Mouse (Mus musculus) T-cell, adult 2 months (primary cell): ENCODE results near the gene Cfap298.

Source experiments
- DNase-seq: peaks from one replicate; pipeline ENCODE4 v3.0.0; 2022; ENCODE audit warnings: low spot score

Cfap298 gene

DNA sequence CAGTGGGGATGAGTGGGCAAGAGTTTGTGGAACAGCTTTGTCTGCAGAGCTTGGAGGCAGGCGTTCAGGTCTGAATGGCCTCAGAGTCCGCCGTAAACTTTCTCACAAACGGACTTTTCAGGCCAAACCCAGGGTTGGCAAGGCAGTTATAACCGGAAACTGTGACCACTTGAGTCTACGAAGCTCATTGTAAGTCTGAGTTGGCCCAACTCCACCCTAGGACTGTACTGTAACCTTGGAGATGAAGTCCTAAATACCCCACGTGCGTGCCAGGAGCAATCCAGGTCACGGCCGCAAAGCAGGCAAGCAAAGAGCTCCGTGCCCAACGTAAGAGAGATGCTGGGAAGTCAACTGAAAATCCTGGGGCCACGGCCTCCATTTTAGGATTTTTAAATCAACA lies 23.1 kb downstream of the Cfap298 start:
- DNase-seq: no peak

DNA sequence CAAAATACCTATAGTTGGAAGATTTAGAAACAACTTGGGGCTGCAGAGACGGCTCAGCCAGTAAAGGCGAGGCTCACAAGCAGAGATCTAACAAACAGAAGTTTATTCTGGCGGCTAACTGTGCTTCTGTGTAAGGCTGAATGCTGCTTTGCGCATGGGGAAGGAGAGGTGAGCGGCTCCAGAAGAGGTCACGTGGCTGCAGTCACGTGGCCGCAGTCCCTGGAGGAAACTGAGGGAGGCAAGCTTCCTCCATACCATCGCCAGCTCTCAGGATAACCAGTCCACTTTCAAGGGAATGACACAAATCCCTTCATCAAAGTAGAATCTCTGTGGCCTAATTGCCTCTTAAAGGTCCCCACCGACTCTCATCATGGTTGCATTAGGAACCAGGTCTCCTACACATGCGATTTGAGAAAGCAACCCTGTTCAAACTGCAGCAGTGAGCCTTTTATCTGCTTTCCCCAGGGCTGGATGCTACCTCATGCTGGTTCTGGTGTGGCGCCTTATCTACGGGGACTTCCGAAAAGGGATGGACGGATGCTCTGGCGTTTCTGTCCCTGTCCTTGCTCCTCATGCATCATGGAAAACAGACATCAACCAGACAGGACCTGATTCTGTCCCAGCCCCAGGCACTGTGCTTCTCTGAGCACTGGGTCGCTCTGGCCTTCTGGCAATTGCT lies 23.9 kb downstream of the Cfap298 start:
- DNase-seq: no peak

DNA sequence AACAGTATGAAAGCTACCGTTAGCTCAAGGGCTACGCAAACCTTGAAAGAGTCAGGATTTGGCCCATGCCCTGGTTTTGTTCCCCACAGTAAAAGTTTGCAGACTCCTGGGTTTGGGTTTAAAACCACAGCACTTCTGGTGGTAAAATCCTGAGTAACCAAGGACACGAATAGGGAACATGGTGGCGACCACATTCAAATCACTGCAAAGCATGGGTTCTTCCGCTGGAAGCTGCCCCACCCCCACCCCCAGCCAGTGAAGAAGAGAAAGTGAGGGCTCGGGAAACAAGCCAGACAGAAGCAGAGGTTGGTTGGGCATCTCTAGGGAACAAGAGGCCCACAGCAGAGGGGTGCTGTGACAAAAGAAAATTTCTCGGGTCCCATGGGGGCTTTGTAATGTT lies 27.7 kb downstream of the Cfap298 start:
- no peak for DNase-seq

DNA sequence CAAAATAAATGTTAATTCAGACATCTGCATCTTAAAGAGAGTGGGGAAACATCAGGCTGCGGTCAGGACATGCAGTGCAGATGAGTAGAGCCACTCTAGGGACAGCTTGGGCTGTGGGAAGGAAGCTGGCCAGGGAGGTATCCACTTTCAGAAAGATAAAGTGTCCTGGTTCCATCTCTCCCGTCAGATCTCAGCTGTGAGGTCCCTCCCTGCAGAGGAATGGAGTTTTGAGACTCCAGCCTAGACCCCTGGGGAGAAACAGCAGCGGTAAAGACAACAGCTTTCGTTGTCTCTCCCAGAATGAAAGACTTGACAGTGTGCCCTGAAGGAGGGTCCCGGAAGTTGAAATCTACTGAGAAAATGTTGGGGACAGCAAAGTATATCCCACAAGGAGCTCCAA lies 31.6 kb downstream of the Cfap298 start:
- DNase-seq: no peak

DNA sequence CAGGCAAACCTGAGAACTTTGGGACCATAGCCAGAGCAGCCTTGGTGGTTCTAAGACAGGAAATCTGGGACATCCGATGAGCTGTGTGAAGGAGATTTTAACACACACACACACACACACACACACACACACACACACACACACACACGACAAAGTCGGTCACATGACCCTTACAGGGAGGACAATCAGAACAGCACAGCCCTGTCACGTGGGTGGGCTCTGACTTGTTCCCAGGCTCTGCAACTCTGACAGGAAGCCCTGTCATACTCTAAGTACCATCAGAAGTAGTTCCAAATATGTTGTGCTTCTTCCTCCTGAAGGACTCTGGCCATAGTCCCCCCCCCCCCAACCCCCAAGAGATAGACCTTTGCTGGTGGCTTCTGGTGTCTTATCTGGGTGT lies 33.5 kb downstream of the Cfap298 start:
- DNase-seq: no peak

DNA sequence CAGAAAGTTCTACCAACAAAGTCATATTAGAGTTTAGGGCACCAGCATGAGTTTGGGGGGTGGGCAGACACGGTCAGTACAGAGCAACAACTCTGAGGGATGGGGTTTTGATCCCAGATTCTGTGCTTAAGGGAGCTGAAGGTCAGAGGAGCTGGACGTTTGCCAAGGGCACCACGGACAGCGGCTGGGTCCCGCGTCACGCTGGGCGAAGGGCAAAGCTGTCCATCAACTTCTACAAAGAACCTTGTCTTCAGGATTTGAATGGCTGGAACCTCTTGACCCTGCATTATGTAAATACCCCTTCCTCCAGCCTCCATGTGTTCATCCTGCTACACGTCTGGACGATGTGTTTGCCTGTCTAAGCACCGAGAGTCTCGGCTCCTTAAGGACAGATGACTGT lies 35.4 kb downstream of the Cfap298 start:
- DNase-seq: no peak

DNA sequence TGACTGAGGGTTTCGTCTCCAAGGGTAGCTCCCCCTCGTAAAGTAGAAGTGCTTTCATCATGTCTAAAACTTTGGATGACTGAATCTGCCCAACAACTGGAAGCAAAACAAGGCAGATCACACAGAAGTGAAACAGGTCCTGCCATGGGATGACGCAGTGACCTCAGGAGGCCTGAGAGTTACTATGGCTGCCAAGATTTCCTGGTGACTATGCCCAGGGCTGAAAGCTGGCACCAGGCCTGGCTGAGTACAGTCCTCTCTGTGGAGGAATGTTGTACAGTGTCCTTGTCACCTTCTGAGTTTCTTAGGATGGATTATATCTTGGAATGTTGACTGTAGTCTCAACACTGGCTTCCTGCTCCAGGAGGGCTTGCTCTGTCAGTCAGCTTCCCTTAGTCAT lies 37.3 kb downstream of the Cfap298 start:
- no peak for DNase-seq

DNA sequence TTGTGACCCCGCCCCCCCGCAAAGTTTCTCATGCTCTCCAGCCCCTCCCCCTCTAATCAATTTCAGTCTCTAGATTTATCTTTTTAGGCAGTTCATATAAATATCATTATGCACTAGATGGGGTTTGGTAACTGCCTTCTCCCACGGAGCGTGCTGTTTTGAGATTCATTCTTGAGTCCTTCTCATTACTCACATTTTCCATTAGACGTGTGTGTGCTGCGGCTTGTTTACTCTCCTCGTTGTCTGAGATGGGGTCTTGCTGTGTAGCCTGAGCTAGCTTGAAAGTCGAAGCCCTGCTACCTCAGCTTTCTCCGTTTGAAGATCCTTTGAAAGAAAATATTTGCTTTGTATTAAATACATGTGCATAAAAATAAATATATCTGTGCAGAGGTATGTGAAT lies 41.1 kb downstream of the Cfap298 start:
- DNase-seq: no peak

DNA sequence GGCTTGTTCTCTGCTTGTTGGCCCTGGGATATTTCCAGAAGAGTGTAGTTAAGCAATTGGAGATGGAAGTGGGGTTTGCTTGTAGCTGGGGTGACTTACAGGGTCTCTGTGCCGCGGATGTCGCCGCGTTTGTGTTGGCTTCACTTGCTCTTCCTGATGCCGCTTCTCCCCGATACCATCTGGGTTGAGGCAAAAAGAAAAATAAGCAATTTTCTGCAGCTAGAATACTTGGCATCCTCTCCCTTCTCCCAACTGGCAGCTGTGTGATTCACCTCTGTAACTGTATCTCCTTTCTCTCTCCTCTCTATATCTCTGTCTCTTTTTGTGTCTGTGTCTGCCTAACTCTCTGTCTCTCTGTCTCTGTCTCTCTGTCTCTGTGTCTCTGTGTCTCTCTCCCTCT lies 41.9 kb downstream of the Cfap298 start:
- no peak for DNase-seq

DNA sequence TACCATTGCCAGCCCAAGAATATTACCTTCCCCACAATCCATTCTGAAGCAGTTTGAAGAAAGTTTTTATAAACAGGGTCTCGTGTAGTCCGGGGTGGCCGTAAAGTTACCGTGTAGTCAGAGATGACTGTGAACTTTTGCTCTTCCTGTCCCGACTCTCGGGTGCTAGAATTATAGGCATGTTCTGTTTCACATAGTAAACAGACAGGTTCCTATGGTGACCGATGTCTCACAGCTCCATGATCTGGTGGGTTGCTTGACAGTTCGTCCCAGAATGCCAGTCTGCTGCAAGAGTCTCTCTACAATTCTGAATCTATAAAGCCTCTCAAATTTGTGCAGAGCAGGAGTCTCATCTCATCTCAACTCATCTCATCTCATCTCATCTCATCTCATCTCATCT lies 42.8 kb downstream of the Cfap298 start:
- no peak for DNase-seq

DNA sequence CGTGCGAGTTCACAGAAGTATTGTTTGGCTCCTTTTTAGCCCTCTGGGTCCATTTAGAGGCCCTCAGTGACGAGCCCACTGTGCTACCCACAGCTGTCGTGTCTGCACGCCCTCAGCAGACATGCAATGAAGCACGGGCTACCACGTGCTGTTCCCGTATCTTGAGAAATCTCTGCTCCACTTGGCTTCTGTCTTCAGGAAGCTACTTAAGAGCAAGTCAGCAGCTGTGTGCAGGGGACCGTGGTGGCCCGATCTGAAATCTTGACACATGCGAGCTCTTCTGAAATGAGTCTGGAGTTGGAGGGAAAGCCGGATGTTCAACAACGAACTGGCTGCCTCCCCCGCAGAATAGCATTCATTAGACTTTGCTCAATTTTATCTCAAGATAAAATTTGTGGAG lies 43.3 kb downstream of the Cfap298 start:
- no peak for DNase-seq

DNA sequence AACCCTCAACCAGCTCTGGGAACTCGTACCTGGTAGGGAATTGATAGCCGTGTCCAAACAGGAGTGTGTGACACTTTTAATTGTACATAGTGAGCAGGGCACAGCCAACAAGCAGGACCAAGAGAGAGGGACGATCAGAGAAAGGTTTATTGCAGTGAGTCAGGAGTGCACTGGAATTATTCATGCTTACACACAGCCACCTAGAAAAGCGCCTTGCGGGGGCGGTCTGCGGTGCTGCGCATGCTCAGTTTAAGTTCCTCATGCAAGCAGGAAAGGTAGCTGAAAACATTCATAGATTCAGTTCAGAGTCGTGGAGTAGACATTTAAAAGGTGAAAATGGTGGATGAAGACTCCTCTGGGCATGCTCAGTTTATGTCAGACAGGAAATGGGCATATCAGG lies 44.2 kb downstream of the Cfap298 start:
- no peak for DNase-seq

DNA sequence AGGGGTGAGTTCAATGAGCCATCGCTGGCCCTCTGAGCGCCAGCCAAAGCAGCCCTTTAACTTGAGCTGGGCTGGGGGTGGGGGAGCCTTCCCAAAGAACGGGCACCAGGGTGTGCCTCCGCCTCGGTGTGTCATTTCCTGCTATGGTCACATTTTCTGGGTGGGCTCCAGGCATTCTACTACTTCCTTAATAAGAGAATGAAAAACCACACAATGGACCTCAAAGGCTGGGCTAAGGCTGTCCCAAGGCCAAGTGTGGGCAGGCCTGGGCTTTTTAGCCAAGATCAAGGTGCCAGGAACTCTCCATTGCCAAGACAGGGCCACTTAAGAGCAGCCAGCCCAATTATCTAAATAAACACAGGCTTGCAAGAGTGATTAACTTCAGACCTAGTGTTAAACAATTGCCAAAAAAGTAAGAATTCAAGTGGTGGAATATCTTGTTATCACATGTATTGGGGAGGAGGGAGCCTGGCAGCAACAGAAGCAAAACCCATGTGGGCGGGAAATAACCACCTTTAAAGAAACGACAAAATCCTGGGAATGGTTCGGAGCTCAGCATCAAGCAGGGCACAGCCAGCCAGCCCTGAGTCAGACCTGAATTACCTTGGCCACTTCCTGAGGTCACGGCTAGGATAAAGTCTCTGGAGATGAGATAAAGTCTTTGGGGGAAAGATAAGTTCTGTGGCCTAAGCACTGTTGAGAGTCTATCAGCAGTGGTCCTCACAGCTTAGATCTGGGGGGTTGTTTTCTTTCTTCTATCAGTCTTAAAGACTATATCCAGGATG lies 48.9 kb downstream of the Cfap298 start:
- DNase-seq: no peak

DNA sequence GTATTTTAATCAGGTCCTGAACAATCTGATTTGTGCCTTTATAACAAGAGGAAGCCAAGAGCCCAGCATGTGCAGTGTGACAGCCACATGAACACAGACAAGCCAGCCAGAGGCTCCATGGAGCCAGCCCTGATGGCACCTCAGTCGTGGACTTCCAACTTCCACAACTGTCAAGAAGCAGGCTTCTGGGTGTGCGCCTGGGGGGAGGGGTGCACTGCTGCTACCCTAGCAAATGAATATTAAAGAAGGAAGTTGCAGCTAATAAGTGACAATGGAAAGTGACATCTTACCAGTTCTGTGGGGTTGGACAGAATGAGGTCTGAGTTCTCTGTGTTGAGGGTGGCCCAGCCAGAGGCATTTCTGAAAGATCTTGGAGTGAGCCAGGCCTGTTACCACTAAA lies 49.6 kb downstream of the Cfap298 start:
- DNase-seq: no peak

DNA sequence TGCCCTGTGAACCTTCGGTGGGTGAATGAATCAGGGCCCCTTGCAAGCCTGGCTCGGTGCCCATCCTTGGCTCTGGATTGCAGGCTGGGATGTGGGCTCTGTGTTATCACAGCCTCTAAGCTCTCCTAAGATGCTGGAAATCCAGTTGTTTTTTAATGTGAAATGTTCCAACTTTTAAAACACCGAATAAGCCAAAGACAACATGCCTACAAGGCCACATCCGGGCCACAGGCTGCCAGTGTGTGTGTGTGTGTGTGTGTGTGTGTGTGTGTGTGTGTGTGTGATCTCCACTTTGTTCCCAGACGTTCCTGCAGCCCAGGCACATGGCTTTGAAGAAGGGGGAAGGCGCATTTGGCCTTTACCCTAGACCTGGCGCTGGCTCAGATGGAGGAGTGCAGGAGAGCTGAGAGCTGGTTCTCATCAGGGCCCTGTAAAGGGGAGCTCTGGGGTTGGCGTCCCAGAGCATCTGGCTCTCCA lies 52.4 kb downstream of the Cfap298 start:
- DNase-seq: no peak

DNA sequence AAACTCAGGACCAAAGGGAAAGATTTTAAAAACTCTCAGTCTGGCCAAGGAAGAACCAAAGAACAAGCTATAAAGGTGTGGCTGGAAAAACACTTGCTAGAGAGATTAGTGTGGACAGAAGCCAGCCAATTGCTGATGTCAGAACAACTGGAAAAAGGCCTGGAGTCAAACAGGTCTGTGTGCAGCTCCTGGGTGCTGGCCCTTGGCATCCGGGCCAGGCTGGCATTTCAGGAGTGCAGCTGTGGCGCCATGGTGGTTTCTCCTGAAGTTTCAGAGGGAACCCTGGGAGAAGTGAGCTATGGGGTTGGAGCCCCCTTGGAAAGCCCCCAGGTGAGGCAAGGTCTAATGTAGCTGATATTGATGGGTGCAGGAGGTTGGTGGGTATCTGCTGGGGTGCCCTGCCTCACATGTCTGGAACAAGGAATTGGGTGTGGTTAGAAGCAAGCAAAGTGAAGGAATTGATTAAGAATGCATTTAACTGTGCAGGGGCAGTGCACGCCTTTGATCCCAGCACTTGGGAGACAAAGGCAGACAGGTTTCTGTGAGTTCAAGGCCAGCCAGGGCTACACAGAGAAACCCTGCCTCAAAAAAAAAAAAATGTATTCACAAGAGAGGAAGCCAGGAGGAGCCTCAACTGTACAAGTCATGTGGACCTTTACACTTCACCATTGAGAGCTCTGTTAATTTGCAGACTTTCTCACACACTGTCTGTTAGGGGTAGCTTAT lies 56.6 kb downstream of the Cfap298 start:
- no peak for DNase-seq
